Mouse (Mus musculus) kidney, postnatal 0 days (tissue): ENCODE data around the gene Abracl. TPM values are rescaled to one million over a fixed set of nuclear protein-coding genes. Genes with fewer than 3 reads are reported as not detected.

Source experiments
- ATAC-seq: fragments of 200-750 bp; cut with Nextera tagmentation; replicated peaks from 2 replicates; pipeline ENCODE4 v1.8.0; 2017; ENCODE audit warnings: low read depth, moderate number of reproducible peaks, moderate TSS enrichment, moderate library complexity; ENCODE audit not compliant: low FRiP score
- DNase-seq: peaks from one replicate; pipeline ENCODE4 v3.0.0-alpha.2; 2016; ENCODE audit warnings: low spot score
- H3K27ac ChIP-seq: fragments of 300-500 bp; sonication (generic); 2 replicates; pipeline ENCODE4 v1.5.1; 2014; ENCODE audit warnings: mild to moderate bottlenecking
- H3K27me3 ChIP-seq: fragments of 300-500 bp; sonication (generic); 2 replicates; pipeline ENCODE4 v1.6.1; 2014; ENCODE audit warnings: low read length, mixed read lengths; ENCODE audit not compliant: insufficient read depth
- H3K36me3 ChIP-seq: fragments of 300-500 bp; sonication (generic); 2 replicates; pipeline ENCODE4 v1.6.1; 2014; ENCODE audit warnings: low read length, mixed read lengths; ENCODE audit not compliant: insufficient read depth
- H3K4me1 ChIP-seq: fragments of 300-500 bp; sonication (generic); replicated peaks from 2 replicates; pipeline ENCODE4 v1.6.1; 2014; ENCODE audit warnings: antibody characterized with exemption, low read length, mixed read lengths; ENCODE audit not compliant: insufficient read depth
- H3K4me2 ChIP-seq: fragments of 300-500 bp; sonication (generic); 2 replicates; pipeline ENCODE4 v1.6.1; 2014; ENCODE audit warnings: mild to moderate bottlenecking, low read length, moderate library complexity, mixed read lengths
- H3K4me3 ChIP-seq: fragments of 300-500 bp; sonication (generic); replicated peaks from 2 replicates; pipeline ENCODE4 v1.5.1; 2014; ENCODE audit warnings: low read depth, low read length
- H3K9ac ChIP-seq: fragments of 300-500 bp; sonication (generic); 2 replicates; pipeline ENCODE4 v1.6.1; 2014; ENCODE audit warnings: low read depth, low read length
- H3K9me3 ChIP-seq: fragments of 300-500 bp; sonication (generic); replicated peaks from 2 replicates; pipeline ENCODE4 v1.6.1; 2016; ENCODE audit warnings: low read length, inconsistent platforms, mixed read lengths
- CTCF ChIP-seq: IDR thresholded peaks from 2 replicates; pipeline ENCODE4 v1.5.1; 2016; ENCODE audit warnings: antibody characterized with exemption, low read depth, mild to moderate bottlenecking, moderate library complexity
- WGBS: fragments of 180-500 bp; shearing (Covaris S2); extraction: QIAGEN DNeasy Blood & Tissue Kit; methylation state at CpG from one replicate; pipeline ENCODE4 v1.1.7; 2014; 5-methylcytosine and 5-hydroxymethylcytosine counted together
- polyA plus RNA-seq: library from polyadenylated mRNA; unstranded; fragments of >200 nt; fragmentation: Nextera tagmentation; extraction: Ambion mirVana; gene quantifications from 2 replicates; pipeline ENCODE4 v1.2.1, GENCODE M21; 2015

The Abracl gene
- polyA plus RNA-seq, 1 experiment from 2014 or later, result 194 TPM

DNA sequence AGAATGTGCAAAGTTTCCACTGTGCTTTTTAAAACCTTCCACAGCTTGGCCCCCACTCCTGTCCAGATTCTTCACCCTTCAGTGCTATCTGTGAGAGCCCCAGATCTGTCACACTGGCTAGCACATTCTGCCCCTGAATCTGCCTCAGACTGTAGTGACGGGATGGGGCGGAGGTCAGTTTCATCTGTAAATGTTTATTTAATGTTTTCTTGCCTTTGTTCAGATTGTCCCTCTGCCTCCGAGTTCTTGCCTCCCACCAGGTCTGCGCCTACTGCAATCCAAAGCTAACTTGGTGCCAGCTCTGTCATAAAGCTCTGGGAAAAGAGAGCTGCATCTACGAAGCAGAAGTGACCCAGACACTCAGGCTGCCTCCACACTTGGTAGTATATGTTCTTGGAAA lies 13.8 kb upstream of the Abracl start:
- Histone ChIP-seq H3K36me3 (no peaks in the 10 kb centered on the region), H3K4me3 (no peak overlapping the region), H3K9me3 (no peaks in the 10 kb centered on the region), H3K4me1 (no peaks in the 10 kb centered on the region), H3K27ac (no peak overlapping the region), H3K9ac (no peak overlapping the region), H3K27me3 (no peaks in the 10 kb centered on the region), H3K4me2 (no peak overlapping the region)
- ATAC-seq (no peak), DNase-seq (no peak)
- WGBS, result 52% methylated on average over 5 of the region's 5 CpGs
- no peak for TF ChIP-seq CTCF

DNA sequence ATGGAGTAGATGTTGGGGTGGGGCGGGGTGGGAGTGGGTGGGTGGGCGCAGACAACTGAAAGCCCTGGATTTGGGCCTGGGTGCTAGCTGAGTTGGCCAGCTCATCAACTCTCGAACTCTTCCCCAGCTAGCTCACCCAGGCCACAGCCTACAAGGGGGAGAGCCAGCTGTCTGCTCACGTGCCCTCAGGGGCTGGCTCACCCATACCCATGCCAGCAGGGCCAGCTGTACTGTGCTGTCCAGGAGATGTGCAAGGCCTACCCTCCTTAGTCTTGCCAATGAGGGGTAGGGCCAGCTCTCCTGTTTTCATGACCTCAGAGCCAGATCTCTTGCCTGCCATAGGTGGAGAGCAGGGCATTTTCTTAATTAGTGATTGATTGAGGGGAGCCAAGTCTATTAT lies 11.3 kb upstream of the Abracl start:
- no peaks in the 10 kb centered on the region for H3K27me3 ChIP-seq
- DNase-seq (no peak), ATAC-seq (no peak)
- no peak overlapping the region for H3K4me2 ChIP-seq
- H3K27ac ChIP-seq, result no peak overlapping the region
- H3K9me3 ChIP-seq, result no peaks in the 10 kb centered on the region
- no peak for TF ChIP-seq CTCF
- WGBS, result 98% methylated on average over 4 of the region's 4 CpGs
- no peak overlapping the region for H3K9ac ChIP-seq
- no peaks in the 10 kb centered on the region for H3K4me1 ChIP-seq
- no peaks in the 10 kb centered on the region for H3K36me3 ChIP-seq
- no peak overlapping the region for H3K4me3 ChIP-seq

DNA sequence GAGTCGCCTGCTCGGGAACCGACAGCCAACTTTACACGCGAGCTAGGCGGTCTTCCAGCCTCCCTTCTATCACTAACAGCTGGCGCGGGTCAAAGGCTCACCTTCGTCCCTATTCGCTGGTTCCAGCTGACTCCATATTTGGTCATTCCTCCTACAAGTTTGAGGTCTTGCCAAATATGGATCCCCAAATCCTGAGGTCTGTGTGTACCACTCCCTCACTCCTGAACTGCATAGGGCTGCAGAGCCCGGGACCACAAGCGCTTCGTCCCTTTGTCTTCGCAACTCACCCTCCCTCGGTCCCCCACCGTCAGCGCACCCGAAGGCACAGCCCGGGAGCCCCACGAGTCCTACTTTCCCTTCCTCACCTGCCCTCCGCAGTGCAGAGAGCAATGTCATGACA lies 776 bp downstream of the Abracl start:
- Histone ChIP-seq H3K27ac (peak overlapping the region; percentile 95), H3K4me3 (peak overlapping the region; percentile 85), H3K9me3 (no peaks in the 10 kb centered on the region), H3K27me3 (no peaks in the 10 kb centered on the region), H3K4me2 (peak overlapping the region; percentile 92), H3K9ac (peak overlapping the region; percentile 88), H3K4me1 (no peaks in the 10 kb centered on the region), H3K36me3 (0 out of 2 replicates have a peak, but pooled peaks cover 2% of the 10 kb centered on the region)
- WGBS, result under 1% methylated on average over 21 of the region's 21 CpGs
- DNase-seq (peak; percentile 94), ATAC-seq (peak; percentile 72)
- TF ChIP-seq CTCF, result no peak

DNA sequence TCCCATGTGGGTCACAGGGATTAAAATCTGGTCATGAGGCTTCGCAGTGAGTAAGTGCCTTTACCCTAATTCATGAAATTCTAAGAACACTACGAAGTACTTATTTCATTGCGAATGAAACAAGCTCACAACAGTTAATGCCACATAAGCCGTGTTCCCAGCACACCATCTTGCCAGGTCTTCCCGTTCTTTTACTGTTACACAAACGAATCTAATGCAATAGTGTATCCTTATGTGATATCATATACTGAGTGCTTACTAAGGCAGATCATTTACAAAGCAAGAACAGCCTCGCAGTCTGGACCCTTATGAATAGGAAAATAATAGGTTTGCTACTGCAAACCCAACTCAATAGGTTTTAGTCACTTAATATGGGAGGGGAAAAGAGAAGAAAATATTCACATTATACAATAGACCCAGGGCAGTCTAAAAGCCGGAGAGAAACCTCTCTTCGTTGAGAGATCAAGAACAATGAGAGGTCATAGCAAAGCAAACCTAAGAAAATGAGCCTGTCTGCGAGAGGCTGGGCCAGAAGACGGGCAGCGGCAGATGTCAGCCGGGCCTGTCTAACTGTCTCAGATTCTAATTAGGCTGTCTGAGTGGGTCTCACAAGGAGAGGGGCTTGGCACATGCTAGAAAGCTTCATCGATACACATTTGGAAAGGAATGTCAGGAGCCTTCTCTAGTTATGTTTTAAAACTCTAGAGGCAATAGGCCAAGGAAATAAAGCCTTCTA lies 1.3 kb downstream of the Abracl start:
- Histone ChIP-seq H3K9ac (peak overlapping the region; percentile 88), H3K27ac (peak overlapping the region; percentile 95; the same call in 1 of the 2 replicates), H3K9me3 (no peaks in the 10 kb centered on the region), H3K27me3 (no peaks in the 10 kb centered on the region), H3K36me3 (0 out of 2 replicates have a peak, but pooled peaks cover 2% of the 10 kb centered on the region), H3K4me2 (peak overlapping the region; percentile 92), H3K4me1 (no peaks in the 10 kb centered on the region), H3K4me3 (peak overlapping the region; percentile 85)
- TF ChIP-seq CTCF, result no peak
- DNase-seq (no peak), ATAC-seq (no peak)
- 38% methylated on average over 14 of the region's 14 CpGs for WGBS

DNA sequence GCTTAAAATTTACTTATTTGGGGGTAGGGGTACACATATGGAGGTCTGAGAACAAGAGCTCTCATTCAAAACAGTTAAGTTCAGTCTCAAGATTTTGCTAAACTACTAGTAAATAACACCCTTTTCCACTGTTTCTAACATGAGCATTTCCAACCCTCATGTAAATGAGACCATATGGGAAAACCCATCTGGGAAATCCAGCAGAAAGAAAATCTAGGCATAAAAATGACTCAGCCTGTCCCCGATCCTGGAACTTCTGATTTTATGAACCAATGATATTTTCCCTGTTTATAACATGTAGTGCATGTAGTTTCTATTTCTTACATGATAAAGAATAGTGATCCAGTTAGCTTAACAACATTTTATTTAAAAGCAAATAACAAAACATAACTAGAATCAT lies 2.2 kb downstream of the Abracl start:
- no peak for DNase-seq
- no peak for TF ChIP-seq CTCF
- no peak overlapping the region for H3K4me3 ChIP-seq
- no peak for ATAC-seq
- H3K27me3 ChIP-seq, result no peaks in the 10 kb centered on the region
- no peak overlapping the region for H3K9ac ChIP-seq
- 87% methylated on average over 1 of the region's 1 CpGs for WGBS
- H3K4me1 ChIP-seq, result no peaks in the 10 kb centered on the region
- no peak overlapping the region for H3K27ac ChIP-seq
- 0 out of 2 replicates have a peak, but pooled peaks cover 2% of the 10 kb centered on the region for H3K36me3 ChIP-seq
- H3K4me2 ChIP-seq, result no peak overlapping the region
- H3K9me3 ChIP-seq, result no peaks in the 10 kb centered on the region

DNA sequence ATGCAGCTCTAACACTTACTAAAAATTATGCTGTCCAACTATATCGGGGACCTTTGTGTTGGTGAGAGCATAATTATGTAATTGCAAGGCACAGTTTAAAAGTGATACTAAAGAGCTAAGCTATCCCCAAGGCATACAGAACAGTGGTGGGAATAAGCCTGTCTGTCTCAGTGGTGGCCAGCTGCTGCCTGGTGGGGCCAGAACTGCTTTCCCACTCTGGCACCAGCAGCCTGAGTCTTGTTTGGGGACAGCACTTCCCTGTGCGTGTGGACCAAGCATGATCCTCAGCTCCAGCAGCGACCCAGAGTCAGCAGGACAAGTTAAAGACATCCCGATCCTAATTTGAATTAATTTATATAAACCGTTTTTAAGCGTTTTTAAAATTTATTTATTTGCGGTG lies 2.6 kb downstream of the Abracl start:
- Histone ChIP-seq H3K4me2 (no peak overlapping the region), H3K27me3 (no peaks in the 10 kb centered on the region), H3K4me1 (no peaks in the 10 kb centered on the region), H3K27ac (no peak overlapping the region), H3K4me3 (no peak overlapping the region), H3K9ac (no peak overlapping the region), H3K9me3 (no peaks in the 10 kb centered on the region), H3K36me3 (0 out of 2 replicates have a peak, but pooled peaks cover 2% of the 10 kb centered on the region)
- TF ChIP-seq CTCF, result no peak
- 94% methylated on average over 7 of the region's 7 CpGs for WGBS
- DNase-seq, result no peak
- ATAC-seq, result no peak
